Mouse (Mus musculus) spleen, embryonic (tissue): ENCODE measurements around the gene Mpp2.

Experiments used
- CTCF ChIA-PET: fragments of 350-600 bp; sonication (Branson Sonifier 250); formaldehyde crosslinking; loops from one replicate; lab custom pipeline; 2022; lab: Charles Lee

Gene Mpp2

GRCm38 (mm10) chr11:102013201-102013600 lies 75.1 kb downstream of the Mpp2 start:
- CTCF ChIA-PET = no interaction called here

- CTCF ChIA-PET = no interaction called here
Observed at GRCm38 (mm10) chr11:102011510-102011909, 76.8 kb downstream of the Mpp2 start.

- CTCF ChIA-PET = no interaction called here
Observed at GRCm38 (mm10) chr11:102010140-102010539, 78.2 kb downstream of the Mpp2 start.

DNA sequence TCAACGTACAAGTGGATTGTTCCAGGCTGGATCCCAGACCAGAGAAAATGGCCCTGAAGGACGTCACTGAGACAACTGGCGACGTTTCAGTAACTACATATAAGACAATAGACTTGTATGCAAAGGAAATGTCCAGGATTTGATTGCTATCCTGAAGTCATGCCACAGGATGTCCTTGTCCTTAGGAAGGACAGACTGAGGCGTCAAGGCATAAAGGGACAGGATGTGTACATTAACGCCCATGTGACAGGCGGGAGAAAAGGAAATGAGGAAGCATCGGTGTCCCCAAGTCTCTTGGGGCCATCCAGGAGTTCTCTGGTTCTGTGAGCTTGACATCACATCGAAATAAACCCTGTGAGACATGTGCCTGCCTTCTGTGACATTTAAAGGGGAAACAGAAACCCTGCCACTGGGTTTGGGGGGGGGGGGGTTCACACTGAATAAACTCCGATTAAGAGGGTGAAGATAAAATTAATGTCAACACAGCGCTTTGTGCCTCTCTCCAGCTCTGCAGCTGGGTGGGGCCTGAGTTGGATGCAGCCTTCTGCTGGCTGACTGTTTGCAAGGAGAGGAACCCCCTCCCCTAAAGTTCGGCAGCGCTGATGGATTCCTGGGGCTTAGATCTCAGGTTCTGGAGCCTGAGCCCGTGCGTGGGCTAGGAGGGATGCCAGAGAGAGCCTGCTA lies 79.2 kb downstream of the Mpp2 start:
- CTCF ChIA-PET = no interaction called here

DNA sequence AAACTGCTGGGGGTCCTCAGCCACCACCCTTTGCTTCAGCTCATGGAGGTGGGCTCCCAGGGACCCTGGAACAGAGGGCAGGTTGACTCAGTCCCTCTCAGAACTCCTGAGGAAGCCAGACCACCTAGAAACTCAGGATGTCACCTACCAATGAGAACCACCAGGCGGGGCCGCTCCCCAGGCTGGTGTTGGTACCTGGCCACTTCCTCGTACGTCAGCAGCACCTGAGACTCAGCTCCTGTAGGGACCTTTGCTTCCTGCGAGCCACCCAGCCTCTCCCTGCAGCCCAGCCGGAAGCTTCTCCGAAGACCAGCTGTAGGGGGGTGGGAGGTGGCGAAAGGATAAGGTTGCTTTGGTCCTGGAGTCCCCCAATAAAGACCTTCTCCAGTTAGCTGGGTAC lies 79.9 kb downstream of the Mpp2 start:
- CTCF ChIA-PET = no interaction called here
